Mouse (Mus musculus): ENCODE measurements around the gene Slc25a19. TPM values are rescaled to one million over a fixed set of nuclear protein-coding genes. Genes with fewer than 3 reads are reported as not detected.
A peak's percentile ranks its signal among the peaks of the same experiment; 100 is the strongest.

The Slc25a19 gene
- total RNA-seq, 2 experiments from 2014 or later, result 90.5 to 96.3 TPM

- no peak for DNase-seq
Measured at GRCm38 (mm10) chr11:115618732-115619516, 9.2 kb downstream of the Slc25a19 start.

GRCm38 (mm10) chr11:115618001-115618400 is 10.1 kb downstream of the Slc25a19 start:
- DNase-seq, result no peak

- peak; percentile 81 to 86 for DNase-seq
Measured at GRCm38 (mm10) chr11:115616893-115617292, 11.2 kb downstream of the Slc25a19 start.

- DNase-seq, result no peak
Measured at GRCm38 (mm10) chr11:115616371-115616770, 11.7 kb downstream of the Slc25a19 start.

- DNase-seq, result peak; percentile 66 to 70
Measured at GRCm38 (mm10) chr11:115615875-115616274, 12.2 kb downstream of the Slc25a19 start.

- peak; percentile 73 to 75 for DNase-seq
Measured at GRCm38 (mm10) chr11:115615108-115615825, 12.8 kb downstream of the Slc25a19 start.

GRCm38 (mm10) chr11:115614346-115615107 is 13.6 kb downstream of the Slc25a19 start:
- DNase-seq, result no peak

- no peak for DNase-seq
Measured at GRCm38 (mm10) chr11:115613138-115613945, 14.8 kb downstream of the Slc25a19 start.

- DNase-seq, result peak; percentile 96
Measured at GRCm38 (mm10) chr11:115612410-115613137, 15.5 kb downstream of the Slc25a19 start, which contains the start of gene Mif4gd. Gene Mif4gd (minus strand): TSS chr11:115612969.

GRCm38 (mm10) chr11:115612059-115612409 is 16.1 kb downstream of the Slc25a19 start:
- peak; percentile 92 for DNase-seq

- DNase-seq, result peak; percentile 40 to 49
Measured at GRCm38 (mm10) chr11:115611173-115611572, 16.9 kb downstream of the Slc25a19 start.

GRCm38 (mm10) chr11:115609576-115609975 is 18.5 kb downstream of the Slc25a19 start:
- DNase-seq, result no peak

- no peak for DNase-seq
Measured at GRCm38 (mm10) chr11:115608421-115609399, 19.4 kb downstream of the Slc25a19 start.

- no peak for DNase-seq
Measured at GRCm38 (mm10) chr11:115606733-115607132, 21.4 kb downstream of the Slc25a19 start.

GRCm38 (mm10) chr11:115604304-115604696 is 23.8 kb downstream of the Slc25a19 start:
- peak in 1 of 2 experiments; percentile 34 for DNase-seq

GRCm38 (mm10) chr11:115603476-115604303 is 24.4 kb downstream of the Slc25a19 start, which contains the start of the genes Mrps7 and Gga3:
Gene Mrps7 (plus strand): TSS chr11:115603925.
Gene Gga3 (minus strand): TSS chr11:115604051.
- peak; percentile 94 to 97 for DNase-seq

GRCm38 (mm10) chr11:115603128-115603475 is 25.0 kb downstream of the Slc25a19 start:
- DNase-seq, result no peak

- DNase-seq, result no peak
Measured at GRCm38 (mm10) chr11:115601174-115601573, 26.9 kb downstream of the Slc25a19 start.

GRCm38 (mm10) chr11:115600743-115601142 is 27.4 kb downstream of the Slc25a19 start:
- DNase-seq, result no peak
